Mouse (Mus musculus) CH12.LX (cell line): ENCODE measurements around the gene Uchl4. TPM values are rescaled to one million over a fixed set of nuclear protein-coding genes. Genes with fewer than 3 reads are reported as not detected.

Experiments used
- DNase-seq: peaks from one replicate; pipeline ENCODE4 v3.0.0-alpha.2; 2013; ENCODE audit errors: extremely low read depth
- H3K27ac ChIP-seq: 2 replicates; pipeline ENCODE4 v1.5.1; 2012; ENCODE audit warnings: low read depth, mild to moderate bottlenecking, control low read depth, moderate library complexity; ENCODE audit not compliant: insufficient read depth
- H3K27me3 ChIP-seq: replicated peaks from 2 replicates; pipeline ENCODE3; 2012; ENCODE audit warnings: inconsistent platforms
- H3K36me3 ChIP-seq, 2 experiments: replicated peaks in 1 of 2; 2 replicates each; pipeline versions ENCODE3 to v1.6.1; 2012; ENCODE audit warnings: inconsistent platforms in 1 of 2, low read length in 1 of 2, mild to moderate bottlenecking in 1 of 2, mixed read lengths in 1 of 2, moderate library complexity in 1 of 2; ENCODE audit not compliant: control insufficient read depth in 1 of 2, insufficient read depth in 1 of 2
- H3K4me1 ChIP-seq, 2 experiments: 2 replicates each; pipeline ENCODE4 v1.6.1; 2012; ENCODE audit warnings: inconsistent platforms in 1 of 2, moderate library complexity in 1 of 2; ENCODE audit not compliant: insufficient read depth in 2 of 2, control insufficient read depth in 1 of 2
- H3K4me2 ChIP-seq: 2 replicates; pipeline ENCODE4 v1.6.1; 2012; ENCODE audit warnings: low read depth, mild to moderate bottlenecking, control low read depth; ENCODE audit not compliant: poor library complexity, insufficient read depth, severe bottlenecking
- H3K4me3 ChIP-seq, 3 experiments: fragments of 150-350 bp in 1 of 3; sonication (generic) in 1 of 3; replicated peaks in 1 of 3; 2 replicates each; pipeline versions ENCODE3 to v1.5.1; 2011 to 2012; ENCODE audit warnings: low read depth in 2 of 3, low read length in 2 of 3, mild to moderate bottlenecking in 2 of 3, moderate library complexity in 2 of 3, control low read depth in 1 of 3, improper control_type of control experiment in 1 of 3, inconsistent platforms in 1 of 3, mixed read lengths in 1 of 3; ENCODE audit not compliant: poor library complexity in 1 of 3
- H3K79me2 ChIP-seq: replicated peaks from 2 replicates; pipeline ENCODE4 v1.6.1; 2012; ENCODE audit warnings: mild to moderate bottlenecking, moderate library complexity; ENCODE audit not compliant: control insufficient read depth, poor library complexity, insufficient read depth, severe bottlenecking; ENCODE audit errors: extremely low read depth
- H3K9ac ChIP-seq: 2 replicates; pipeline ENCODE4 v1.6.1; 2012; ENCODE audit warnings: low read depth, mild to moderate bottlenecking, control low read depth, moderate library complexity; ENCODE audit not compliant: insufficient read depth
- H3K9me3 ChIP-seq: replicated peaks from 2 replicates; pipeline ENCODE3; 2012; ENCODE audit warnings: low read length, inconsistent platforms, mixed read lengths
- BHLHE40 ChIP-seq: IDR thresholded peaks from 2 replicates; pipeline ENCODE4 v1.6.1; 2011; ENCODE audit warnings: mild to moderate bottlenecking, low read depth, low read length, improper control_type of control experiment
- CHD1 ChIP-seq: IDR thresholded peaks from 2 replicates; pipeline ENCODE4 v1.6.1; 2012; ENCODE audit warnings: low read depth, low read length, improper control_type of control experiment, inconsistent platforms
- CHD2 ChIP-seq: IDR thresholded peaks from 2 replicates; pipeline ENCODE4 v1.6.1; 2011; ENCODE audit warnings: low read length, improper control_type of control experiment
- CTCF ChIP-seq, 2 experiments: IDR thresholded peaks in 1 of 2; conservative IDR thresholded peaks in 1 of 2; 2 replicates each; pipeline ENCODE4 v1.5.1; 2011 to 2012; ENCODE audit warnings: low read depth in 2 of 2, low read length in 2 of 2, improper control_type of control experiment in 1 of 2, inconsistent platforms in 1 of 2, mild to moderate bottlenecking in 1 of 2, moderate library complexity in 1 of 2
- E2F4 ChIP-seq: IDR thresholded peaks from 2 replicates; pipeline ENCODE4 v1.6.1; 2011; ENCODE audit warnings: low read depth, low read length, improper control_type of control experiment; ENCODE audit not compliant: insufficient replicate concordance
- ELF1 ChIP-seq: IDR thresholded peaks from 2 replicates; pipeline ENCODE4 v1.6.1; 2014; ENCODE audit warnings: low read depth, mild to moderate bottlenecking, inconsistent platforms, low read length, improper control_type of control experiment
- HCFC1 ChIP-seq: IDR thresholded peaks from 2 replicates; pipeline ENCODE4 v1.6.1; 2012; ENCODE audit warnings: low read depth, mild to moderate bottlenecking, inconsistent platforms, low read length, improper control_type of control experiment
- MAX ChIP-seq: IDR thresholded peaks from 2 replicates; pipeline ENCODE4 v1.6.1; 2011; ENCODE audit warnings: low read length, improper control_type of control experiment
- MAZ ChIP-seq: IDR thresholded peaks from 2 replicates; pipeline ENCODE4 v1.6.1; 2012; ENCODE audit warnings: low read depth, mild to moderate bottlenecking, inconsistent platforms, low read length, improper control_type of control experiment, moderate library complexity
- MXI1 ChIP-seq: IDR thresholded peaks from 2 replicates; pipeline ENCODE4 v1.6.1; 2011; ENCODE audit warnings: mild to moderate bottlenecking, low read depth, low read length, improper control_type of control experiment
- MYC ChIP-seq: IDR thresholded peaks from 2 replicates; pipeline ENCODE4 v1.6.1; 2011; ENCODE audit warnings: low read depth, mild to moderate bottlenecking, improper control_type of control experiment, low read length
- NELFE ChIP-seq: IDR thresholded peaks from 2 replicates; pipeline ENCODE4 v1.6.1; 2011; ENCODE audit warnings: low read depth, low read length, improper control_type of control experiment
- NRF1 ChIP-seq: IDR thresholded peaks from 2 replicates; pipeline ENCODE4 v1.6.1; 2014; ENCODE audit warnings: low read depth, mild to moderate bottlenecking, inconsistent platforms, low read length, improper control_type of control experiment, moderate library complexity
- POLR2A ChIP-seq: IDR thresholded peaks from 2 replicates; pipeline ENCODE4 v1.6.1; 2011; ENCODE audit warnings: low read depth, mild to moderate bottlenecking, improper control_type of control experiment, low read length
- SIN3A ChIP-seq: IDR thresholded peaks from 2 replicates; pipeline ENCODE4 v1.6.1; 2012; ENCODE audit warnings: low read length, improper control_type of control experiment, inconsistent platforms
- SMC3 ChIP-seq: IDR thresholded peaks from 2 replicates; pipeline ENCODE4 v1.6.1; 2011; ENCODE audit warnings: low read depth, low read length, improper control_type of control experiment
- TBP ChIP-seq: conservative IDR thresholded peaks from 2 replicates; pipeline ENCODE4 v1.6.1; 2011; ENCODE audit warnings: low read depth, low read length, improper control_type of control experiment
- TCF12 ChIP-seq: IDR thresholded peaks from 2 replicates; pipeline ENCODE4 v1.6.1; 2014; ENCODE audit warnings: low read depth, mild to moderate bottlenecking, inconsistent platforms, low read length, improper control_type of control experiment
- USF1 ChIP-seq: IDR thresholded peaks from 2 replicates; pipeline ENCODE4 v1.6.1; 2014; ENCODE audit warnings: low read depth, mild to moderate bottlenecking, inconsistent platforms, low read length, improper control_type of control experiment
- ZC3H11A ChIP-seq: IDR thresholded peaks from 2 replicates; pipeline ENCODE4 v1.6.1; 2012; ENCODE audit warnings: low read depth, mild to moderate bottlenecking, inconsistent platforms, low read length, improper control_type of control experiment
- dilution Hi-C: fragments of 300-500 bp; cut with MboI; formaldehyde crosslinking; loops from 2 replicates; pipeline ENCODE4 v1.14.3; 2020; ENCODE audit warnings: low sequenced_read_pairs; ENCODE audit not compliant: extremely low pct_unique_long_range_greater_than_20kb, extremely low pct_ligation_motif_present
- in situ Hi-C: fragments of 300-500 bp; cut with MboI; formaldehyde crosslinking; loops from 3 replicates; pipeline ENCODE4 v1.14.3; 2019; ENCODE audit warnings: low sequenced_read_pairs, low pct_ligation_motif_present, low pct_unique_long_range_greater_than_20kb, mixed read lengths
- polyA plus RNA-seq: library from polyadenylated mRNA; unstranded; fragments of >175 nt; gene quantifications from 2 replicates; pipeline ENCODE4 v1.2.1, GENCODE M21; 2012; ENCODE audit warnings: low read depth; ENCODE audit not compliant: insufficient read length
- total RNA-seq, 2 experiments: library from RNA; depleted of rRNA; stranded (reverse); fragments of 300-350 nt in 1 of 2; fragments of >200 nt in 1 of 2; gene quantifications; 2 replicates each; pipeline ENCODE4 v1.2.3; 2012 to 2014

The Uchl4 gene
- total and polyA plus RNA-seq, 3 experiments: 0.55 to 16.8 (median 8.2) TPM

GRCm38 (mm10) chr9:64195554-64195953 lies 39.4 kb upstream of the Uchl4 start:
- TF ChIP-seq CHD1 (no peak), ZC3H11A (no peak), BHLHE40 (no peak), POLR2A (no peak), CHD2 (no peak), ELF1 (no peak), USF1 (no peak), MXI1 (no peak), SMC3 (no peak), TCF12 (no peak), CTCF (conservative IDR thresholded peaks at IDR 0.05 in 1 of 2, IDR thresholded peaks at IDR 0.05 in 1 of 2; ENCODE audit: low read depth in 2 of 2, low read length in 2 of 2) (no peak), SIN3A (no peak), MYC (no peak), HCFC1 (no peak), MAZ (no peak), NRF1 (no peak), NELFE (no peak), MAX (no peak), E2F4 (no peak), TBP (no peak)

GRCm38 (mm10) chr9:64197524-64197923 lies 37.5 kb upstream of the Uchl4 start:
- Histone ChIP-seq H3K9ac (no peak overlapping the region), H3K79me2 (no peaks in the 10 kb centered on the region), H3K36me3 (peaks cover 11 to 85% of the 10 kb centered on the region in 2 experiments), H3K4me3 (no peak overlapping the region), H3K27me3 (no peaks in the 10 kb centered on the region), H3K4me1 (peaks cover 0 to 6% of the 10 kb centered on the region in 2 experiments; a peak in 2 of 4 replicates), H3K9me3 (no peaks in the 10 kb centered on the region), H3K27ac (no peak overlapping the region), H3K4me2 (no peak overlapping the region)
- in situ Hi-C loops (loop anchor here (10.0 kb wide), 1 partner anchor 57 kb away; the partner anchor contains the start of gene Map2k1), dilution Hi-C loops (no loop called here)
- no peak for TF ChIP-seq MAZ
- DNase-seq: no peak

More at GRCm38 (mm10) chr9:64195554-64195953, 39.4 kb upstream of the Uchl4 start:
- H3K9ac ChIP-seq: no peak overlapping the region
- in situ Hi-C loops: loop anchor here (10.0 kb wide), 1 partner anchor 59 kb away; the partner anchor contains the start of gene Map2k1
- no peak for DNase-seq
- peaks cover 21 to 87% of the 10 kb centered on the region in 2 experiments for H3K36me3 ChIP-seq
- no peaks in the 10 kb centered on the region for H3K9me3 ChIP-seq
- H3K4me3 ChIP-seq: no peak overlapping the region
- dilution Hi-C loops: no loop called here
- no peak overlapping the region for H3K27ac ChIP-seq
- H3K79me2 ChIP-seq: no peaks in the 10 kb centered on the region
- H3K4me1 ChIP-seq: peaks cover 0 to 1% of the 10 kb centered on the region in 2 experiments; a peak in 1 of 4 replicates
- H3K27me3 ChIP-seq: no peaks in the 10 kb centered on the region
- H3K4me2 ChIP-seq: no peak overlapping the region
